Comparison of ENCODE assay signal across 16 mouse cellular contexts in genomic region chr11:103335561-103335960, GRCm38 (mm10). TPM values are rescaled to one million over a fixed set of nuclear protein-coding genes. Genes with fewer than 3 reads are reported as not detected.
DNase-seq lines count a peak whose midpoint lies in the region; ATAC-seq lines count a peak whose summit lies in the region.
"Had no signal": no experiment of that assay in that cellular context is flagged by ENCODE, and none has a peak within 500 bp of the region (broad histone marks: within the 10 kb centered on the region; RNA-seq: fewer than 3 reads in every experiment).

No protein-coding gene starts in this region.

- H3K27me3 ChIP-seq in kidney, embryonic 15.5 days = peaks cover 31% of the 10 kb centered on the region
- H3K27me3 ChIP-seq in hindbrain, embryonic 13.5 days = peaks cover 52% of the 10 kb centered on the region
- H3K27me3 ChIP-seq: CH12.LX had no signal

- no peak for ATAC-seq in kidney, embryonic 15.5 days (replicated peaks; ENCODE audit: low FRiP score)
- ATAC-seq in hindbrain, embryonic 13.5 days (ENCODE audit: low FRiP score) = no peak
- ATAC-seq: hindbrain, postnatal 0 days had no signal

- DNase-seq in kidney, adult 18-20 months = peak; percentile 58
- DNase-seq in ZHBTc4 (ENCODE audit: low read depth, low spot score) = peak; percentile 19
- peak; percentile 83 for DNase-seq in fat pad, adult 2 months (ENCODE audit: extremely low read depth, low read depth, low spot score)
- peak; percentile 59 to 73 for DNase-seq in kidney, postnatal 4 days
- no peak for DNase-seq in frontal cortex, adult 2 months (ENCODE audit: extremely low spot score in 1 of 2, low spot score in 1 of 2)
- DNase-seq: liver; lung, embryonic 14.5 days; right cerebral cortex, postnatal 25 days had no signal

- 66% methylated on average over 5 of the region's 5 CpGs for WGBS in kidney, embryonic 15.5 days
- 92% methylated on average over 5 of the region's 5 CpGs for WGBS in hindbrain, embryonic 13.5 days

- no peaks in the 10 kb centered on the region for H3K9me3 ChIP-seq in kidney, embryonic 15.5 days (replicated peaks)
- no peaks in the 10 kb centered on the region for H3K9me3 ChIP-seq in hindbrain, embryonic 13.5 days
- H3K9me3 ChIP-seq: embryonic facial prominence, embryonic 12.5 days; heart, embryonic 15.5 days; megakaryocyte, embryonic 14.5 days; neural tube, embryonic 12.5 days had no signal

- no peaks in the 10 kb centered on the region for H3K36me3 ChIP-seq in kidney, embryonic 15.5 days
- no peaks in the 10 kb centered on the region for H3K36me3 ChIP-seq in hindbrain, embryonic 13.5 days
- H3K36me3 ChIP-seq: embryonic facial prominence, embryonic 12.5 days; heart, embryonic 15.5 days; neural tube, embryonic 12.5 days had no signal

- H3K9ac ChIP-seq in kidney, embryonic 15.5 days = no peak overlapping the region
- no peak overlapping the region for H3K9ac ChIP-seq in hindbrain, embryonic 13.5 days
- H3K9ac ChIP-seq: embryonic facial prominence, embryonic 12.5 days; heart, embryonic 15.5 days; lung, embryonic 14.5 days; neural tube, embryonic 12.5 days had no signal

- H3K27ac ChIP-seq in kidney, embryonic 15.5 days = no peak overlapping the region
- H3K27ac ChIP-seq in hindbrain, embryonic 13.5 days = no peak overlapping the region
- H3K27ac ChIP-seq: embryonic facial prominence, embryonic 12.5 days; heart, embryonic 15.5 days; hindbrain, postnatal 0 days; neural tube, embryonic 12.5 days had no signal

- no peak overlapping the region for H3K4me3 ChIP-seq in kidney, embryonic 15.5 days (replicated peaks)
- no peak overlapping the region for H3K4me3 ChIP-seq in hindbrain, embryonic 13.5 days
- H3K4me3 ChIP-seq: embryonic facial prominence, embryonic 12.5 days; heart, embryonic 15.5 days; megakaryocyte, embryonic 14.5 days; neural tube, embryonic 12.5 days had no signal

- no peak overlapping the region for H3K4me2 ChIP-seq in kidney, embryonic 15.5 days
- no peak overlapping the region for H3K4me2 ChIP-seq in hindbrain, embryonic 13.5 days
- H3K4me2 ChIP-seq: embryonic facial prominence, embryonic 12.5 days; heart, embryonic 15.5 days; lung, embryonic 14.5 days; neural tube, embryonic 12.5 days had no signal

- peaks cover 38% of the 10 kb centered on the region for H3K4me1 ChIP-seq in kidney, embryonic 15.5 days
- H3K4me1 ChIP-seq in hindbrain, embryonic 13.5 days (replicated peaks) = peaks cover 29% of the 10 kb centered on the region

RNA-seq across cellular contexts. Expression of gene Arhgap27, which starts 27.9 kb away (rescaled TPM):
- 15.8 and 17.2 TPM in 2 replicates for polyA plus RNA-seq in kidney, embryonic 15.5 days (2015; fragmentation: Nextera tagmentation; extraction: Ambion mirVana)
- polyA plus RNA-seq in hindbrain, embryonic 13.5 days (2015; fragmentation: Nextera tagmentation; extraction: Ambion mirVana) = 3.2 and 3.4 TPM in 2 replicates
- polyA plus RNA-seq in frontal cortex, adult 2 months (2012; rRNA removed) = 16.6 and 16.8 TPM in 2 replicates

Comparison
In these comparisons a context has a peak if more than half of its experiments do, and no peak if none do; other contexts are left out.
1. DNase-seq: peak in kidney, adult 18-20 months (single experiment), ZHBTc4 (single experiment), fat pad, adult 2 months (single experiment) and kidney, postnatal 4 days (2 of 2); none in frontal cortex, adult 2 months (0 of 2).